Mouse (Mus musculus) ovary, adult 2 months (tissue): ENCODE measurements around the gene Cfap20. TPM values are rescaled to one million over a fixed set of nuclear protein-coding genes. Genes with fewer than 3 reads are reported as not detected.

Source experiments
- polyA plus RNA-seq: library from polyadenylated mRNA; depleted of rRNA; stranded (reverse); fragments of >200 nt; gene quantifications from 2 replicates; pipeline ENCODE4 v1.2.3, GENCODE M21; 2012; rRNA removed

Gene Cfap20
- 111 and 127 TPM in 2 replicates for polyA plus RNA-seq

GRCm38 (mm10) chr8:95434686-95435439, at the start of gene Cfap20:
TSS of gene Cfap20 (minus strand) at chr8:95434869.

Other genes starting within 250 kb of the Cfap20 start
- 104 and 109 TPM in 2 replicates for gene Kifc3, start 232.1 kb downstream of the Cfap20 start, polyA plus RNA-seq
- gene Cngb1, start 128.3 kb downstream of the Cfap20 start, polyA plus RNA-seq: 3.2 and 4.2 TPM in 2 replicates
- 0.62 and 0.83 TPM in 2 replicates for gene Tepp, start 124.3 kb downstream of the Cfap20 start, polyA plus RNA-seq
- gene Zfp319, start 102.9 kb downstream of the Cfap20 start, polyA plus RNA-seq: 18.1 and 18.8 TPM in 2 replicates
- 33.4 and 40.9 TPM in 2 replicates for gene Usb1, start 102.6 kb downstream of the Cfap20 start, polyA plus RNA-seq
- 23.5 and 29.9 TPM in 2 replicates for gene Mmp15, start 82.6 kb downstream of the Cfap20 start, polyA plus RNA-seq
- gene Csnk2a2, start 55.2 kb upstream of the Cfap20 start, polyA plus RNA-seq: 16.6 and 19.0 TPM in 2 replicates
- 1.1 and 1.5 TPM in 2 replicates for gene Ccdc113, start 99.2 kb upstream of the Cfap20 start, polyA plus RNA-seq
- gene Prss54, start 141.5 kb upstream of the Cfap20 start, polyA plus RNA-seq: not detected in 2 replicates
- 1.3 and 2.1 TPM in 2 replicates for gene Gins3, start 198.6 kb upstream of the Cfap20 start, polyA plus RNA-seq
- gene Ndrg4, start 242.1 kb upstream of the Cfap20 start, polyA plus RNA-seq: 37.2 and 51.0 TPM in 2 replicates